Mouse (Mus musculus) heart, embryonic 16.5 days (tissue): ENCODE data around the gene Fmo6. TPM values are rescaled to one million over a fixed set of nuclear protein-coding genes. Genes with fewer than 3 reads are reported as not detected.

Experiments used
- ATAC-seq: fragments of 200-750 bp; cut with Nextera tagmentation; replicated peaks from 2 replicates; pipeline ENCODE4 v1.8.0; 2017; ENCODE audit warnings: moderate number of reproducible peaks; ENCODE audit not compliant: insufficient read depth, low FRiP score; ENCODE audit errors: extremely low read depth
- H3K27ac ChIP-seq: fragments of 300-500 bp; sonication (generic); 2 replicates; pipeline ENCODE4 v1.5.1; 2014; ENCODE audit warnings: mild to moderate bottlenecking, low read length, control low read depth, moderate library complexity
- H3K27me3 ChIP-seq: fragments of 300-500 bp; sonication (generic); 2 replicates; pipeline ENCODE4 v1.6.1; 2014; ENCODE audit warnings: low read length, mixed read lengths; ENCODE audit not compliant: control insufficient read depth, insufficient read depth
- H3K36me3 ChIP-seq: fragments of 300-500 bp; sonication (generic); 2 replicates; pipeline ENCODE4 v1.6.1; 2014; ENCODE audit not compliant: control insufficient read depth, insufficient read depth
- H3K4me1 ChIP-seq: fragments of 300-500 bp; sonication (generic); 2 replicates; pipeline ENCODE4 v1.6.1; 2014; ENCODE audit warnings: low read length, mixed read lengths; ENCODE audit not compliant: control insufficient read depth, insufficient read depth
- H3K4me2 ChIP-seq: fragments of 300-500 bp; sonication (generic); 2 replicates; pipeline ENCODE4 v1.6.1; 2014; ENCODE audit warnings: low read depth, mild to moderate bottlenecking, control low read depth, low read length
- H3K4me3 ChIP-seq: fragments of 300-500 bp; sonication (generic); 2 replicates; pipeline ENCODE4 v1.5.1; 2014; ENCODE audit warnings: mild to moderate bottlenecking, control low read depth, low read length
- H3K9ac ChIP-seq: fragments of 300-500 bp; sonication (generic); 2 replicates; pipeline ENCODE4 v1.6.1; 2014; ENCODE audit warnings: low read length, control low read depth
- H3K9me3 ChIP-seq: fragments of 300-500 bp; sonication (generic); replicated peaks from 2 replicates; pipeline ENCODE4 v1.6.1; 2016; ENCODE audit warnings: low read length; ENCODE audit not compliant: control insufficient read depth
- WGBS: fragments of 180-500 bp; shearing (Covaris S2); extraction: QIAGEN DNeasy Blood & Tissue Kit; methylation state at CpG from one replicate; pipeline ENCODE4 v1.1.7; 2014; 5-methylcytosine and 5-hydroxymethylcytosine counted together
- polyA plus RNA-seq: library from polyadenylated mRNA; unstranded; fragments of >200 nt; fragmentation: Nextera tagmentation; extraction: Ambion mirVana; gene quantifications from 2 replicates; pipeline ENCODE4 v1.2.1, GENCODE M21; 2015

Gene Fmo6
- polyA plus RNA-seq, 1 experiment from 2014 or later = 0.07 TPM

DNA sequence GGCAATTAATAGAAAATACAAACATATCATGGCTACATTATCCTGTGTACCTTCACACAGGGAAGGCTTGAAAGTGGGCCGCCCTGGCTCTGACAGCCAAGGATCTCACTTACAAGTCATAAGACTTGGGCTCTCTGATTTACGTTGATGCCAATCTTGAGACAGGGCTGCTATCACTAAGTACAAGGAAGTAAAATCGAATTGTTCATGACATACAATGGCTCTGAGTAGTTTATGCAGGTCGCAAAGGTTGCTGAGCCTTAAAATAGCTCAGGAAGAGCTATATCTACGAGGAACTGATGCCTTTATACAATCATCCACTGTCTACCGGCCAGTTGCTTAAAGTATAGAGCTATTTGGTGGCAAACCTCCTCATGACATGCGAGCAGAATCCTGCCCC, 66.3 kb downstream of the Fmo6 start:
- Histone ChIP-seq H3K36me3 (no peaks in the 10 kb centered on the region), H3K4me3 (no peak overlapping the region), H3K9ac (no peak overlapping the region), H3K4me1 (no peaks in the 10 kb centered on the region; the same call in 1 of the 2 replicates), H3K4me2 (no peak overlapping the region), H3K27me3 (no peaks in the 10 kb centered on the region), H3K9me3 (0 out of 2 replicates have a peak, but pooled peaks cover 3% of the 10 kb centered on the region), H3K27ac (no peak overlapping the region)
- 69% methylated on average over 7 of the region's 7 CpGs for WGBS
- ATAC-seq = no peak

DNA sequence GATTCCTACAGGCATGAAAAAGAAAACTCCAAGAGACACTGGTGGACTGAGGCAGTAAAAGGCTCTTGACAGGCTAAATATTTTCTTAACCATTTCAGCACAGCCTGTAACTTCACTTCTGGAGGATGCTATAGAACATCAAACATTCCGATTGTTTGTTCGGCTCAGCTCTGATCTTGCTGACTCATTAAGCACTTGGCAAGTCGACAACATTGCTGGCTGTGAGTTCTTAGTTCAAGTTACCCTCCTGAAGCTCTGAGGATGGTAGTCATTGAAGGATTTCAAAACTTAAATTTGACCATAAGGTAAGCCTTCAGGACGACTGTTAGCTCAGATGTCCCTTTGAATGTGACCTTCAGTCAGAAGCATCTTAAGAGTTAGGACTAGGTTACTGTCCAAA, 69.9 kb downstream of the Fmo6 start:
- 66% methylated on average over 4 of the region's 4 CpGs for WGBS
- Histone ChIP-seq H3K4me3 (no peak overlapping the region), H3K4me1 (no peaks in the 10 kb centered on the region; the same call in 1 of the 2 replicates), H3K27me3 (no peaks in the 10 kb centered on the region), H3K9ac (no peak overlapping the region), H3K36me3 (no peaks in the 10 kb centered on the region), H3K4me2 (no peak overlapping the region), H3K27ac (no peak overlapping the region), H3K9me3 (0 out of 2 replicates have a peak, but pooled peaks cover 3% of the 10 kb centered on the region)
- no peak for ATAC-seq

Other genes with a start within 250 kb of the Fmo6 start
- gene Prrc2c, start 197.0 kb downstream of the Fmo6 start, polyA plus RNA-seq = 74.7 and 81.5 TPM in 2 replicates
- gene Fmo4, start 123.5 kb downstream of the Fmo6 start, polyA plus RNA-seq = 0.30 and 0.37 TPM in 2 replicates
- gene Fmo1, start 70.9 kb downstream of the Fmo6 start, polyA plus RNA-seq = 12.1 and 12.4 TPM in 2 replicates
- gene Fmo2, start 38.8 kb downstream of the Fmo6 start, polyA plus RNA-seq = 6.4 and 9.9 TPM in 2 replicates
- 0.11 TPM in 1 of 2 replicates, not detected in the other for gene Fmo3, start 47.0 kb upstream of the Fmo6 start, polyA plus RNA-seq
- not detected in 2 replicates for gene Mroh9, start 148.2 kb upstream of the Fmo6 start, polyA plus RNA-seq